Mouse (Mus musculus): ENCODE measurements around the gene Lctl. TPM values are rescaled to one million over a fixed set of nuclear protein-coding genes. Genes with fewer than 3 reads are reported as not detected.
"Not testable (repeated sequence)": the region's sequence is repeated elsewhere in the genome, so short reads cannot be mapped to it uniquely, and the experiment has no call there.

Gene Lctl
- total RNA-seq, 2 experiments from 2014 or later: 2.0 to 2.8 TPM

DNA sequence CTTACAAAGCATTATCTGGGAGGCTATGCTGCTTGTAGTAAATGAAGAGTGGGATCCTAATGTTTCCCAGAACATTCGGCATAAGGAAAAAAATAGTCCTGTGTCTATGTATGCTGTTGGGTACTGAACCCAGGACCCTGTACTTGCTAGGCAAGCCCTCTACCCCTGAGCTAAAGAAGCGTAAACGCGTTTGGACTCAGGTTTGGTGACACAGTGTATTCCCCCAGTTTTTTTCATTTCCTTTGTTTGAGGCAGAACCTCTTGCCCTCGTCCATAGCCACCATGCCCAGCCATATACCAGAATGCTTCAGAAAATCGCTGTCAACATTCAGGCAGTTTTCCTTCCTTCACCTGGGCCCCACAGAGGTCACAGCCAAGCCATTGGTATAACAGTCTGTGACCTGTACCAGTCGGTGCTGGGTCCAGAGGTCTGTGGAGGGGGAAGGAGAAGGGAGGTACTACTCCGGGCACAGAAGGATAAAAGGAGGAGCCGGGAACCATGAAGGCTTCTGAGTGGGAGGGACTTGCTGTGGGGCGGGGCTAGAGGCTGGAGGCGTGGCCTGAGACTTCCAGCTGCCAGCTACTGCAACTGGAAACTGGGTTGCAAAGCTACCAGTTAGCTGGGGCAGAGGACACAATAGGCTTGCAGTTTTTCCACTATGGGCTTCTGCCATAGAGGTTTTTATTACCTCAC lies 3.8 kb downstream of the Lctl start:
- DNase-seq: peak; percentile 71

DNA sequence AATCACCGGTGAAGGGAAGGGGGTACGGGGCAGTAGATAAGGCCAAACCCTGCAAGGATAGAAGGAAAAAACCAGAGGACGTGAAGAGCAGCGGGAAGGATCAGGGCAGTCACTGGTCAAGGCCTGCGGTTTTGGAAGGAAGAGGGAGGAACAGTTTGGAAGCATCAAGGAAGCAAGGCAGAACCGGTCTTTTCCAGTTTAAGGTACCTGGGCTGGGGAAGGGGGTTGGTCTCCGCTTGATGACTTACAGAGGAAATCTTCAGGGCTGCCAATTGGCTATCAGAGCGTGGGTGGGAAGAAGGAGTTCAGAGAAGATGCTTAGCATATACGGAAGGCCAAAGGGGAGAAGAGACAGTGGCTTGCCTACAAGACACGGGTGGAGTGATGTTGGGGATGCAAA lies 5.7 kb downstream of the Lctl start:
- no peak for DNase-seq

DNA sequence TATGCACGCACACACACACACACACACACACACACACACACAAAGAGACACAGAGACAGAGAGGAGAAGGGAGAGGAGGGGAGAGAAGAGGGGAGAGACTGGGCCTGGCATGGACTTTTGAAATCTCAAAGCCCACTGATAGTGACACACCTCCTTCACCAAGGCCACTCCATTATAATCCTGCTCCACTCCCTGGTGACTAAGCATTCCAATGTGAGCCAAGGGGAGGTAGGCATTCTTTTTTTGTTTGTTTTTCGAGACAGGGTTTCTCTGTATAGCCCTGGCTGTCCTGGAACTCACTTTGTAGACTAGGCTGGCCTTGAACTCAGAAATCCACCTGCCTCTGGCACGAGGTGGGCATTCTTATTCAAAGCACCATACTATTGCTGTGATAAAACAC lies 7.9 kb downstream of the Lctl start:
- DNase-seq: not testable (repeated sequence)

DNA sequence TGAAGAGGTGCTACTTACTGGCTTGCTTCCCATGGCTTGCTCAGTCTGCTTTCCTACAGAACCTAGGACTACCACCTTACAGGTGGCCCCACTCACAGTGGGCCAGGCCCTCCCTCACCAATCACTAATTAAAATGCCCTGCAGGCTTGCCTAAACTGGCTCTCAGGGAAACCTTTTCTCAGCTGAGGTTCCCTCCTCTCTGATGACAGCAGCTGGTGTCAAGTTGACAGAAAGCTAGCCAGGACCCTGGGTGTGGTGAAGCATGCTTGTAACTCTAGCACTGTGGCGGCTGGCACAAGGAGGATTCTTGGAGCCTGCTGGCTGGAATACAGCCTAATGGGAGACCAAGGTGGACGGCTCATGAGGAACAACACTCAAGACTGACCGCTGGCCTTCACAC lies 8.4 kb downstream of the Lctl start:
- DNase-seq: no peak

DNA sequence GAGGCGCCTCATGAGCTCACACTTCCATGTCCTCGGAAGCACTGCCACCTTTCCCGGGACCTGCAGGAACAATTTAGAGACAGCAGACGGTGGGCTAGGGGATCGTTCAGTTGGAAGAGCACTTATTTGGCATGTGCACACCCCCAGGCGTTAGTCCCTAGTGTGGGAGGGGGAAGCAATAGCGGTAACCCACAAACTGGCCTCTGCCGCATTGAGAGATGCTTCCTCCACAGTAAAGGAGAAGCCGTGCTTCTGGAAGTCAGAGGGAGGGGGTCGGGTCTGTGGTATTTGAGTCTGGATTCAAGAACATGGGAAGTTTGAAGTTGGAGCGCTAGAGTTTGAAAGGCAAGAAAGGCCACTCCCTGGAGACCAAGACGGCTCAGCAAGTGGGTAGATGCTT lies 9.2 kb downstream of the Lctl start:
- no peak for DNase-seq

DNA sequence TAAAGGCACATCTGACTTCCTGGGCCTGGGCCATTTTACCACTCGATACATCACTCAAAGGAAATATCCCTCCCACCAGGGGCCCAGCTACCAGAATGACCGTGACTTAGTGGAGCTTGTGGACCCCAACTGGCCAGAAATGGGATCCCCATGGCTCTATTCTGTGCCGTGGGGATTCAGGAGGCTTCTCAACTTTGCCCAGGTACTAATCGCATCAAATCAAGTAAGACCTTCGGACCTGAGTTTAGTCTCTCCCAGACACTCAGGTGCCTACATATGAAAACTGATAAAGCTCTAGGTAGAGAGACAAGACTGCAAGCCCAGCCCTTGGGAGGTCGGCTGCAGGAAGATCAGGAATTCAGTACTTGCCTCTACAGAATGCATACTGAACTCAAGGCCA lies 14.7 kb downstream of the Lctl start:
- no peak for DNase-seq

DNA sequence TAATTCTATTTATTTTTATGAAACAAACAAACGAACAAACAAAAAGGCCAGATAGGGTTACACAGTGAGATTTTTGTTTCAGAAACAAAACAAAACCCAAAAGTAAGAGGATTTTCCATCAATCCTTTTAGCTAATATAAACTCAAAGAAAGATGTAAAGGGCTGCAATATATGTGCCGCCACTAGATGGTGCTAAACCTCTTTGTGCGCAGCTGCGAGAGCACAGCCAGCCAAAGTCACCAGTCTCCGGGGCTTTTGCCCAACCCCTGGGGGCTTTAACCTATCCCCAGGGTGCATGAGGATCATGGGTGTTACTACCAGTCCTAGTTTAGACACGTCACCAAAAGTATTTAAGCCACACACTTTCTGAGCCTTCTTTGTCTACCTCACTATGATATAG lies 21.9 kb downstream of the Lctl start:
- peak; percentile 66 for DNase-seq

- no peak for DNase-seq
Measured at GRCm38 (mm10) chr9:64139879-64140278, 22.9 kb downstream of the Lctl start.

GRCm38 (mm10) chr9:64156641-64157040 lies 39.7 kb downstream of the Lctl start:
- DNase-seq: no peak

DNA sequence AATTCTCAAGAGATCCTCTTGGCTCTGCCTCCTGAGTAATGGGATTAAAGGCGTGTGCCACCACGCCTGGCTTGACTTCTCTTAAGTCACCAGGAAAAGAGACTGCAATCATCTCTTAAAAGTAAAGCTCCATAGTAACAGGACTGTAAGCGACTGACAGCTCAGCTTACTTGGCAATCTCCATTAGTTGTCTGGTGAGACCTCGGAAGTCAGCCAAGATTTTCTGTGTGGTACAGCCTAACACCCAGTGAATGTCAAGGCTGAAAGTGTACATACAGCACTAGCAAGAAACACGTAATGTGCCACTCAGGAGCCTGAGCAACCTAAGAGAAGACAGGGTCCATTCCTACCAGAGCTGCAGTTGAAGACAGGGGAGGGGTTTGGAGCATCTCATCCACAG lies 43.5 kb downstream of the Lctl start:
- peak; percentile 56 for DNase-seq

DNA sequence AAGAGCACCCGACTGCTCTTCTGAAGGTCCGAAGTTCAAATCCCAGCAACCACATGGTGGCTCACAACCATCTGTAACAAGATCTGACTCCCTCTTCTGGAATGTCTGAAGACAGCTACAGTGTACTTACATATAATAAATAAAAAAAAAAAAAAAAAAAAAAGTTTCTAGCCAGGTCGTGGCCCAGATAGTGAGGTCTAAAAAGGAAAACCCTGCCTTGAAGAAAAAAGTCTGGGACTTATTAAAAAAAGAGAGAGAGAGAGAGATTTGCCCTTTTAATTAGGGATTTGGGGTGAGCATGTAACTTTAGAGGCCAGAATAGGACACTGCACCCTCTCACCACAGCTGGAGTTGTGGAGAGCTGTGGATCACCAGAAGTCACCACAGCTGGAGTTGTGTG lies 53.0 kb downstream of the Lctl start:
- not testable (repeated sequence) for DNase-seq

GRCm38 (mm10) chr9:64172145-64172815 lies 55.3 kb downstream of the Lctl start:
- DNase-seq: no peak

GRCm38 (mm10) chr9:64172816-64173665 lies 56.1 kb downstream of the Lctl start, which contains the start of the genes Zwilch and Rpl4:
Gene Zwilch, minus strand, starts transcription at chr9:64173104.
Gene Rpl4, plus strand, starts transcription at chr9:64173375.
- peak; percentile 87 for DNase-seq

DNA sequence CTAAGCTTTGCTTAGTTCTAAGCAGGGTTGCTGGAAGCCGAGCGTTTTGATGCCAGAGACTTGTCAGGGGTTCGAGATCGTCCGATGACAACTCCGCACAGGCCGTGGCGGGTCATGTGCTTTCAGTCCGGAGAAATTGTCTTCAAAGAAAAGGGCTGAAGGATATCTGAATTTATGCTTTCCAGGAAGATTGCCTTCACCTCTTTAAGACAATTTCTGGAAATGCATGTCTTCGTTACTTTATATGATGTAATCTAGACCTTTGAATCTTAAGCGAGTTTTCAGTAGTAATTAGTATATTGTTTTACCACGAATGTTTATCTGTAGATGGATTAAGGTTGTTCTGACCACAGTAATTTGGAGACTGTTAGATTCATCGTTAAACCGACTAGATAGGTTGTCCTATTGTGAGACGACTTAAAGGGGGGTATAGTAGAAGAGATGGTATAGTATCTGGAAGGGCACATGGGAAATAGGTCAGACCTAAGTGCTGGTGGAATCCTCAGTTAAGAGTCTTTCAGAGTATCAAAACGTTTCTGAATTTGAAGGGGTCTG lies 56.8 kb downstream of the Lctl start:
- DNase-seq: no peak

GRCm38 (mm10) chr9:64174341-64174740 lies 57.4 kb downstream of the Lctl start:
- no peak for DNase-seq

DNA sequence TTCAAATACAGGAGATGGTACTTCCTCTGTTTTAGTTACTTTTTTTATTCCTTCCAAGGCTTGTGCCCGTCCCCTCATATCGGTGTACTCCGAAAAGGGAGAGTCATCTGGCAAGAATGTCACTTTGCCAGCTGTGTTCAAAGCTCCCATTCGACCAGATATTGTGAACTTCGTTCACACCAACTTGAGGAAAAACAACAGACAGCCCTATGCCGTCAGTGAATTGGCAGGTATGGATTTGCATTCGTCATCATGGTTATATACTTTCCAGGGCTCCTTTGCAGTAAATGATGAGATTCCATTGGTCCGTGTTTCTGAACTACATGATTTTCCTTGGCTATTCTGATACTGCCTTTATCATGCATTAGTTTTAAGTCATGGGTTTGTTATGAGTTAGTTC lies 57.8 kb downstream of the Lctl start:
- DNase-seq: no peak

GRCm38 (mm10) chr9:64175378-64175777 lies 58.4 kb downstream of the Lctl start:
- no peak for DNase-seq

DNA sequence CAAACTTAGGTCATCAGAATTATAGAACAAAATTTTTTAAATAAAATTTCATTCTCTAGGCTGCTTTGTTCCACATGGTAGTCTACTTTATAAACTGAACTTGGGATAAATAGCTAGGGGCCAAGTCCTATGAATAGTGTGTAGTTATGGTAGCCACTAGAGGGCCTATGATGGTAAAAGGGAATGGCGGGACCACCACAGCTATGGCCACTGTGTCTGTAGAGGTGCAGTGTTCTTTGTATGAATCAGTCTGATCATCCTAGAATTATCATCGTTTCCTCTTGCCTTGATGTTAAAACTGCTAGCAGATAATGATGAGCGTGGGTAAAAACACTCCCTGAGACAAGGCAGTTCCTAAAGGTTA lies 61.6 kb downstream of the Lctl start:
- no peak for DNase-seq

DNA sequence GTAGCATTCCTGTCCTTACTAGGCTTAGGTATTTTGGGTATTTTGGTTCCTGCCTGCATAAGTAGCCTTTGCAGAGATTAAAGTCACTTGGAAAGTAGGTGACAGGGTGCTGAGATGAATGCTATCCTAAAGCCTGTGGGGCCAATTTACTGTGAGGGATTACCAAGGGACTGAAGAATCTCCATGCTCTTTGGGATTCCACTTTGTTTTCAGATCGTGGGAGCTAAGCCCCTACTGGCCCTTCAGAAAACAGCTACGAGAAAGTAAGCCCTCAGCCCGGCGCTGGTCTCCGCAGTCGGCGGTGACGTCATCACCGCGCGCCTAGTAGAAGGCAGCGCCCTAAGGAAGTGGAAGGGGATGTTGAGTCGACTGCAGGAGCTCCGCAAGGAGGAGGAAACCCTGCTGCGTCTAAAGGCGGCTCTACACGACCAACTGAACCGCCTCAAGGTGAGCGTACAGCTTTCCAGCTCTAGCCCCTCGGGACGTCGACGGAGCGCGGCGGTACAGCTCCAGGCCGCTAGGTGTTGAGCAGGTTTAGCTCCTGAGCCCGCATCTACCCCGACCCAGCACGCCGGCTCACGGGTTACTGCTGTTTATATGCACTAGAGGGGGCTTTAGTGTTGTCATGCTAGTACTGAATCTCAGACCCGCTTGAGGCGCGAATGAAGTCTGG lies 62.2 kb downstream of the Lctl start, which contains the start of gene Snapc5:
Snapc5 (plus strand) TSS at position 301 of the 673 bp plus-strand sequence.
- DNase-seq: peak; percentile 92

GRCm38 (mm10) chr9:64183295-64183694 lies 66.3 kb downstream of the Lctl start:
- not testable (repeated sequence) for DNase-seq

GRCm38 (mm10) chr9:64184166-64184840 lies 67.4 kb downstream of the Lctl start:
- no peak for DNase-seq

Measured in adrenal gland, postnatal 10 days (tissue).